Mouse (Mus musculus): Measurements from ENCODE around the gene Dusp3.
"Not testable (repeated sequence)": the region's sequence is repeated elsewhere in the genome, so short reads cannot be mapped to it uniquely, and the experiment has no call there.

Gene Dusp3

GRCm38 (mm10) chr11:102010140-102010539, 23.3 kb upstream of the Dusp3 start:
- no peak for DNase-seq (ENCODE audit: low spot score)

GRCm38 (mm10) chr11:102008954-102009637, 22.3 kb upstream of the Dusp3 start:
- no peak for DNase-seq (ENCODE audit: low spot score)

GRCm38 (mm10) chr11:102008372-102008771, 21.6 kb upstream of the Dusp3 start:
- no peak for DNase-seq (ENCODE audit: low spot score)

- no peak for DNase-seq (ENCODE audit: low spot score)
Observed at GRCm38 (mm10) chr11:102006688-102007087, 19.9 kb upstream of the Dusp3 start.

- no peak for DNase-seq (ENCODE audit: low spot score)
Observed at GRCm38 (mm10) chr11:102006271-102006670, 19.5 kb upstream of the Dusp3 start.

- no peak for DNase-seq (ENCODE audit: low spot score)
Observed at GRCm38 (mm10) chr11:102004251-102004650, 17.4 kb upstream of the Dusp3 start.

- DNase-seq (ENCODE audit: low spot score), result no peak
Observed at GRCm38 (mm10) chr11:101999466-101999865, 12.7 kb upstream of the Dusp3 start.

- no peak for DNase-seq (ENCODE audit: low spot score)
Observed at GRCm38 (mm10) chr11:101998258-101998657, 11.4 kb upstream of the Dusp3 start.

GRCm38 (mm10) chr11:101995938-101996337, 9.1 kb upstream of the Dusp3 start:
- no peak for DNase-seq (ENCODE audit: low spot score)

- DNase-seq (ENCODE audit: low spot score), result no peak
Observed at GRCm38 (mm10) chr11:101994100-101994499, 7.3 kb upstream of the Dusp3 start.

- no peak for DNase-seq (ENCODE audit: low spot score)
Observed at GRCm38 (mm10) chr11:101992411-101992810, 5.6 kb upstream of the Dusp3 start.

GRCm38 (mm10) chr11:101991813-101992212, 5.0 kb upstream of the Dusp3 start:
- no peak for DNase-seq (ENCODE audit: low spot score)

- DNase-seq (ENCODE audit: low spot score), result no peak
Observed at GRCm38 (mm10) chr11:101990244-101990643, 3.4 kb upstream of the Dusp3 start.

- peak; percentile 74 for DNase-seq (ENCODE audit: low spot score)
Observed at GRCm38 (mm10) chr11:101985990-101986389, 823 bp downstream of the Dusp3 start.

GRCm38 (mm10) chr11:101985450-101985849, 1.4 kb downstream of the Dusp3 start:
- not testable (repeated sequence) for DNase-seq (ENCODE audit: low spot score)

GRCm38 (mm10) chr11:101984054-101985025, 2.5 kb downstream of the Dusp3 start, which contains the start of gene Cfap97d1:
Gene Cfap97d1 (plus strand): TSS chr11:101984279.
- DNase-seq (ENCODE audit: low spot score), result peak; percentile 90

GRCm38 (mm10) chr11:101983431-101983921, 3.3 kb downstream of the Dusp3 start:
- DNase-seq (ENCODE audit: low spot score), result no peak

- no peak for DNase-seq (ENCODE audit: low spot score)
Observed at GRCm38 (mm10) chr11:101982981-101983411, 3.8 kb downstream of the Dusp3 start.

GRCm38 (mm10) chr11:101981850-101982249, 5.0 kb downstream of the Dusp3 start:
- DNase-seq (ENCODE audit: low spot score), result no peak

- DNase-seq (ENCODE audit: low spot score), result no peak
Observed at GRCm38 (mm10) chr11:101980603-101981157, 6.1 kb downstream of the Dusp3 start.

- DNase-seq (ENCODE audit: low spot score), result no peak
Observed at GRCm38 (mm10) chr11:101979140-101979539, 7.7 kb downstream of the Dusp3 start.

GRCm38 (mm10) chr11:101976949-101977348, 9.9 kb downstream of the Dusp3 start:
- no peak for DNase-seq (ENCODE audit: low spot score)

Data from urinary bladder, postnatal 25 days (tissue).